Mouse (Mus musculus) testis, adult 2 months (tissue): ENCODE data around the gene Nwd2. TPM values are rescaled to one million over a fixed set of nuclear protein-coding genes. Genes with fewer than 3 reads are reported as not detected.
A peak's percentile ranks its signal among the peaks of the same experiment; 100 is the strongest.

Source experiments
- H3K27ac ChIP-seq: fragments of 200-500 bp; 2 replicates; pipeline ENCODE4 v1.5.1; 2012; ENCODE audit warnings: low read depth, low read length; ENCODE audit not compliant: control insufficient read depth, insufficient read depth
- H3K27me3 ChIP-seq: fragments of 200-500 bp; 2 replicates; pipeline ENCODE4 v1.6.1; 2012; ENCODE audit warnings: mild to moderate bottlenecking, low read length, moderate library complexity; ENCODE audit not compliant: control insufficient read depth, insufficient read depth
- H3K36me3 ChIP-seq: fragments of 200-500 bp; 2 replicates; pipeline ENCODE4 v1.6.1; 2012; ENCODE audit warnings: mild to moderate bottlenecking, low read length; ENCODE audit not compliant: control insufficient read depth, insufficient read depth
- H3K4me1 ChIP-seq: fragments of 200-500 bp; 2 replicates; pipeline ENCODE4 v1.6.1; 2012; ENCODE audit warnings: low read length; ENCODE audit not compliant: control insufficient read depth, insufficient read depth
- H3K4me3 ChIP-seq: fragments of 200-500 bp; 2 replicates; pipeline ENCODE4 v1.5.1; 2012; ENCODE audit warnings: low read depth, mild to moderate bottlenecking, low read length, moderate library complexity, mixed read lengths; ENCODE audit not compliant: control insufficient read depth
- CTCF ChIP-seq: fragments of 200-500 bp; IDR thresholded peaks from 2 replicates; pipeline ENCODE4 v1.5.1; 2012; ENCODE audit warnings: low read depth, mild to moderate bottlenecking, inconsistent platforms, low read length, moderate library complexity; ENCODE audit not compliant: control insufficient read depth, insufficient read depth, insufficient replicate concordance
- POLR2A ChIP-seq: fragments of 200-500 bp; IDR thresholded peaks from 2 replicates; pipeline ENCODE4 v1.6.1; 2012; ENCODE audit warnings: low read depth, mild to moderate bottlenecking, inconsistent platforms, low read length, moderate library complexity; ENCODE audit not compliant: control insufficient read depth
- polyA plus RNA-seq: library from polyadenylated mRNA; depleted of rRNA; stranded (reverse); fragments of >200 nt; gene quantifications from 2 replicates; pipeline ENCODE4 v1.2.3, GENCODE M21; 2012

Nwd2 gene
- polyA plus RNA-seq, 1 experiment = 0.84 TPM

DNA sequence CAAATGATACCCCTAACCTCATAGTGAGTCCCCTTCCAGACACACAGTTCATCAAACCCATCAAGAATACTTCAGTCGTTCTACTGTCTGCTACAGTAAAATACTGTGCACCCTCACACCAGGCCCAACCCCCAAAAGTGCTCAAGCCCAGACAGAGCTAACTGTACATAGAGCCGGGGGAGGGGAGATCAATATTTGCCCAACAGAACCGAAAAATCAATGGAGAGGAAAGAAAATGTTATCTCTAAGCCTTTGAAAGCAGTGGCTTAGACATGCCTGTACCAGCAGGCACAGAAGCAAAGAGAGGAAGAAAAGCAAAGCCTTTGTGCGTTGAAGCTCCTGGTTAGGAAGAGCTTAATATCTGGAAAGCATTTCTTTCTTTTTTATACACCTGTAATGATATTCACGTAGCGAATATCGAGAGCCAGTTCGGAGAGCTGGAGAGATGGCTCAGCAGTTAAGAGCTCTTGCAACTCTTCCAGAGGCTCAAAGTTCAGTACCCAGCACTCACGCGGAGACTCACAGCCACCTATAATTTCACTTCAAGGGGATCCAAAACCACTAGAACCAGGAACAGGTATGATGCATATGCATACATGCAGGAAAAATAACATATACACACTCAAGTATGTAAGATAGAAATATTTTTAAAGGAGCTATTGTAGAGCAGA is 139.4 kb downstream of the Nwd2 start:
- TF ChIP-seq CTCF (no peak), POLR2A (no peak)
- no peak overlapping the region for H3K27ac ChIP-seq
- H3K27me3 ChIP-seq = no peaks in the 10 kb centered on the region
- no peaks in the 10 kb centered on the region for H3K4me1 ChIP-seq
- H3K36me3 ChIP-seq = no peaks in the 10 kb centered on the region
- H3K4me3 ChIP-seq = no peak overlapping the region

DNA sequence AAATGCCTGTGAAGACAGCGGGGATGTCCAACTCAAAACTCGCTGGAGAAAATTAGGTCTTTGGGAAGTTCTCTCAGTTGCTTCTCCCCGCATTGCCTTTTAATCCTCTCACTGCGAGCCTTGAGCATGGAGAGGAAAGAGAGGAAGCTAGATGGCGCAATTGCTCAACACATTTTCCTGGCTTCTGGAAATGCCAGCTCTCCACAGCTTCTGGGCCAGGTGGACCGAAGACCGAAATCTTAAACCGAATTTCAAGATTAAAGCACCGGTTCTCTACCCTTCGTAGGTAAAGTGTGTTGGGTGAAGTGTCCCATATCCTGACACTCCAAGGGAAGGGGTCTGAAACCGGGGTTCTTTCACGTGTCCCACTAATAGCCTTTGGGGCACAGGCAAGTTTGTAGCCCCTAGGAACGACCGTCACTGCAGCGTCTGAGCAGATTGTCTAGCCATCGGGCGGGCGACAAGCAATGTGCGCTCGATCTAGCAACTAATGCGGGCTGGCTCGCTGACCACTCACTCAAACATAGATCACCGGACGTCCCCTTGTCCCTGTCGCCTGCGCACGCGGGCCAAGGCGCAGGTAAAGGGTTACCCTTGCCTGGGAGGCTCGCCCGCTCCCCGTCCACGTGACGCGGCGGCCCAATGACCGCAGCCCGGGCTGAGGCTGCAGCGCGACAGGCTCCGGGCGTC is 163.1 kb downstream of the Nwd2 start, which contains the start of gene 0610040J01Rik:
Gene 0610040J01Rik, plus strand, starts transcription at position 545 of the 690 bp plus-strand sequence.
- H3K36me3 ChIP-seq = no peaks in the 10 kb centered on the region
- H3K4me1 ChIP-seq = peaks cover 8% of the 10 kb centered on the region
- TF ChIP-seq POLR2A = no peak
- peak; percentile 24; the same call in 1 of the 2 replicates for TF ChIP-seq CTCF
- H3K27me3 ChIP-seq = peaks cover 2% of the 10 kb centered on the region; the same call in 1 of the 2 replicates
- peak within 1 kb of the TSS; percentile 39 for H3K4me3 ChIP-seq
- H3K27ac ChIP-seq = no peak within 1 kb of the TSS

DNA sequence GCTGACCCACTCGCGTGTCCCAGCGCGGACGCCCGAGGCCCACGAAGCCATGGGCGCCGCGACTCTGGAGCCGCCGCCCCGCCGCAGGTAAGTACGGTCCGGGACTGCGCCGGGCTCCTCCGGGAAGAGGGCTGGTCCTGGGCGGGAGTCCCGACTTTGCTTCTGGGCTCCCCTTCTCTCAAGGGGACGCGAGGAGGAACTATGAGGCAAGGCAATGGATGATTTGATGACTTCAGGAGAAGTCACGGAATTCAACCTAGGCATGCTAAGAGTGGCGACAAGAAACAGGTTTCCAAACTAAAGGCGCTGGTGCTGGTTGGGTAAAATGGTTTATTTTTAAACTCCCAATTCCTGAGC is 163.6 kb downstream of the Nwd2 start:
- Histone ChIP-seq H3K4me3 (peak overlapping the region; percentile 39), H3K36me3 (no peaks in the 10 kb centered on the region), H3K27ac (no peak overlapping the region), H3K4me1 (peaks cover 8% of the 10 kb centered on the region), H3K27me3 (peaks cover 2% of the 10 kb centered on the region; the same call in 1 of the 2 replicates)
- TF ChIP-seq CTCF (no peak), POLR2A (no peak)

DNA sequence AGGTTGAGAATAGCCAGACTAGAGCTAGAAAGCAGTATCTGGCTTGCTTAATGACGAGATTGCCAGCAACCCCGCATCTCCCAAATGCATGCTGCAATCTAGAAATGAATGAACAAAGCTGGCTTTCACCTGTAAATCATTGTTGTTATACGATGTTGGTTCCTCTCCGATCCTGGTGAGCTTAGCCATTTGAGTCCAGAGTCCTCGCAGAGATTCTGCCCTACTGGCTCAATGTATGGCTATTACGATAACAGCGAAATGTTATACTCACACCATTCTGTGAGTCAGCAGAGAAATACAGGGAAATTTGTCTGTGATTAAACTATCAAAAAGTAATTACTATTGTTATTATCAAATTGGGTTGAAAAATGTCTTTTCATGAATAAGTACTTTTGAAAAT is 167.7 kb downstream of the Nwd2 start:
- Histone ChIP-seq H3K27ac (no peak overlapping the region), H3K36me3 (no peaks in the 10 kb centered on the region), H3K4me1 (peaks cover 8% of the 10 kb centered on the region), H3K27me3 (peaks cover 2% of the 10 kb centered on the region; the same call in 1 of the 2 replicates), H3K4me3 (no peak overlapping the region)
- TF ChIP-seq CTCF (no peak), POLR2A (no peak)

DNA sequence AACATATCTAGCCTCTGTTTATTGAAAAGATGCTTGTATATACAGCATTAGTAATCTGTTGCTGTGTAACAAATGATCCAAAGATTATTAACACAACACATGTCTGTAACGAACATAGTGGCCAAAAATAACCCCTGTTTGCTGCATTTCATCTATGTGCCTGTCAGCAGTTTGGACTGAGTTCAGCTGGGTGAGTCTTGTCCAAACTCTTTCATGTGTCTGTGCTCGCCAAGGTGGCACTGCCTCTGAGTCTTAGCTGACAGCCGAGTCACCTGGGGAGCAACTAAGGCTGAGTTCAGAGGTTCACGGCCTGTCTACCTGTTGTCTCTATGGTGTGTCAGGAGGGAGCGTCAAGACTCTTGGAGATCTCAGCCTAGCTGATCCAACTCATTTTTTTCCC is 168.4 kb downstream of the Nwd2 start:
- H3K4me3 ChIP-seq = no peak overlapping the region
- no peak for TF ChIP-seq POLR2A
- H3K27ac ChIP-seq = no peak overlapping the region
- H3K27me3 ChIP-seq = peaks cover 2% of the 10 kb centered on the region; the same call in 1 of the 2 replicates
- no peaks in the 10 kb centered on the region for H3K36me3 ChIP-seq
- peaks cover 6% of the 10 kb centered on the region for H3K4me1 ChIP-seq

DNA sequence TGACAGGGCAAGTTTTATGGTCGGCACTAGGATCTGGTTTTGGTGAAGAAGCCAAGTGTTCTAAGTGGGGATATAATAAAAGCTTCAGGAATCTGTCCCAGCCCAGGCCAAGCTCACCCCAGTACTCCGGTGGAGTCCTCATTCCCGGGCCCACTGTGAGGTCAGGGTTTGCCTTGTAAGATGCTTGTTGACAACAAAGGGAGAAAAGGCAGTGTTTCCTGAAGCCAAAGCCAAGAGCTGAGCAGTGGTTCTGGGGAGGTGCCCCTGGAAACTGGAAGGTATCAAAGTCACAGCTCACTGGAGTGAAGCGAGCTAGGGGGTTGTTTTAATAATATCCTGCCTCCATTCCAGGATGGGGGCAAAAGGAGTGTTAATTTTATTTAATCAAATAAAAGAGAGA is 170.1 kb downstream of the Nwd2 start:
- Histone ChIP-seq H3K4me3 (no peak overlapping the region), H3K4me1 (no peaks in the 10 kb centered on the region), H3K36me3 (no peaks in the 10 kb centered on the region), H3K27ac (no peak overlapping the region), H3K27me3 (no peaks in the 10 kb centered on the region)
- TF ChIP-seq CTCF = no peak
- TF ChIP-seq POLR2A = no peak

DNA sequence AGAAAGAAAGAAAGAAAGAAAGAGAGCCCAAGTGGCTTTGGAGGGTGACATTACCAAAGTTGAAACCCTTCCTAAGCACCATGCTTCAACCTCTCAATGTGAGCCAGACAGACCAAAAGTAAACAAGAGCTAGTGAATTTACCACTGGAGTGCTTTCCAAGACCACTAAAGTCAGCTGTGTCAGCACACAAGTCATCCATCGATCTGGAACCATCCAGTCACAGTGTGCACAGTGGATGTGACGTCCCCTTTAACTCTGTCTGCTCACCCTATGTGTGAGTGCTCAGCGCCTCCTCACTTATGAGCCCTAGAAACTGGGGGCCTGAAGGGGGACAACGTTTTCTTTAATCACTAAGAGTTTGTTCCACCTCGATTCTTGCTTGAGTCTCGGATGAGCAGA is 170.6 kb downstream of the Nwd2 start:
- Histone ChIP-seq H3K27ac (no peak overlapping the region), H3K4me3 (no peak overlapping the region), H3K27me3 (no peaks in the 10 kb centered on the region), H3K4me1 (no peaks in the 10 kb centered on the region), H3K36me3 (no peaks in the 10 kb centered on the region)
- TF ChIP-seq POLR2A (no peak), CTCF (no peak)
